Mouse (Mus musculus): Measurements from ENCODE around the gene Psapl1.
"Not testable (repeated sequence)": the region's sequence is repeated elsewhere in the genome, so short reads cannot be mapped to it uniquely, and the experiment has no call there.

The Psapl1 gene

GRCm38 (mm10) chr5:36205397-36205796, 1.6 kb downstream of the Psapl1 start:
- DNase-seq: no peak

- DNase-seq: no peak
Observed at GRCm38 (mm10) chr5:36208803-36209202, 5.0 kb downstream of the Psapl1 start.

DNA sequence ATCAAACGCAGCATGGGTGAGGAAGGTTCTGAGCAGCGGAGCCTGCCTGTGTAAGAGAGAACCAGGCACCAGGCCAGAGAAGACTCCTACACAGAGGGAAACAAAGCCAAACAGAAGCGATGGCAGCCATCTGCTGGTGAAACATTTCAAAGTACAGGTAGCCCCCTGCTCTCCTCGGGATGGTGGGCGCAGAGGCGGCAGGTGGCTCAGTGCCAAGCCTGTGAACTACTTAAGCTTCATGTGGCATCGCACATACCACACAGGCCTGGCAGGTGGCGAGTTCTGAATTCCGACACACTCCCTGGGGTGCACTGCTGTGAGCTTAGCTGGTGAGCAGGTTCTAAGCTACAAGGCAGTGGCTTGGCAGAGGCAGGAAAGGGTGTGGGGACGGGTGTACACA, 9.5 kb downstream of the Psapl1 start:
- peak; percentile 72 for DNase-seq

- DNase-seq: no peak
Observed at GRCm38 (mm10) chr5:36220105-36220504, 16.3 kb downstream of the Psapl1 start.

GRCm38 (mm10) chr5:36220626-36221025, 16.8 kb downstream of the Psapl1 start:
- DNase-seq: no peak

GRCm38 (mm10) chr5:36223787-36224186, 20.0 kb downstream of the Psapl1 start:
- DNase-seq: peak; percentile 74

DNA sequence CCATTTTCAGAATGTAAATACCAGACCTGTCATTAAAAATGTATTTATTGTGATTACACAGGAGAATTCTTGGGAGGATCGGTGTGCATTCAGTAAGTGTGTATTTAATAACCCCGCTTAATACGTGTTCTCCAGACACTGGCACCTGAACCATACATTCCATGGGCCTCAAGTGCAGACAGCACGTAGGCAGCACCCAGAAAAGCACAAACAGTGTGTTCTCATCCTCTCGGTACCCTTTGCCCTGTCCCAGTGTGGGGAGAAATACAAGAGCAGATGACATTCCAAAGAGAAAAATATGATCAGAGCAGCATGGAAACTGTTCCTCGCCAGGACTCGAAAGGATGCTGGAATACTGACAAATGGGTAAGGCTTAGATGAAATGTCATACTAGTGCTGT, 22.0 kb downstream of the Psapl1 start:
- no peak for DNase-seq

DNA sequence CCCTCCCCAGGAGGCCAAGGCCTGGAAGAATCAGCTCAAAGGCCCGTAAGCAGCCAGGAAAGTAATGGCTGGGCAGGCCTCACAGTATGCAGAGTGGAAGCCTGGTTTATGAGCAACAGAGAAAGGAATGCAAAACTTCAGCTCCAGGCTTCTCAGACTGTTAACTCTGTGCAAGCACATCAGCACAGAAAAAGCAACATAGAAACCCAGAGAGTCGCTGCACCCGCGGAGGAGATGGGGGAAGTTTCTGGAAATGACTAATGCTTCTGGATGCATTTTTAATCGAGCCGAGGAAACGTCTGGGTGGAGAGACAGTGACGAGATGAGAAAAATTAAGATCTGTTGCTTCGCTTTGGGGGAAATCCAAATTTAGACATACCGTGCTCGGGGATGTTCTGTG, 22.5 kb downstream of the Psapl1 start:
- DNase-seq: no peak

DNA sequence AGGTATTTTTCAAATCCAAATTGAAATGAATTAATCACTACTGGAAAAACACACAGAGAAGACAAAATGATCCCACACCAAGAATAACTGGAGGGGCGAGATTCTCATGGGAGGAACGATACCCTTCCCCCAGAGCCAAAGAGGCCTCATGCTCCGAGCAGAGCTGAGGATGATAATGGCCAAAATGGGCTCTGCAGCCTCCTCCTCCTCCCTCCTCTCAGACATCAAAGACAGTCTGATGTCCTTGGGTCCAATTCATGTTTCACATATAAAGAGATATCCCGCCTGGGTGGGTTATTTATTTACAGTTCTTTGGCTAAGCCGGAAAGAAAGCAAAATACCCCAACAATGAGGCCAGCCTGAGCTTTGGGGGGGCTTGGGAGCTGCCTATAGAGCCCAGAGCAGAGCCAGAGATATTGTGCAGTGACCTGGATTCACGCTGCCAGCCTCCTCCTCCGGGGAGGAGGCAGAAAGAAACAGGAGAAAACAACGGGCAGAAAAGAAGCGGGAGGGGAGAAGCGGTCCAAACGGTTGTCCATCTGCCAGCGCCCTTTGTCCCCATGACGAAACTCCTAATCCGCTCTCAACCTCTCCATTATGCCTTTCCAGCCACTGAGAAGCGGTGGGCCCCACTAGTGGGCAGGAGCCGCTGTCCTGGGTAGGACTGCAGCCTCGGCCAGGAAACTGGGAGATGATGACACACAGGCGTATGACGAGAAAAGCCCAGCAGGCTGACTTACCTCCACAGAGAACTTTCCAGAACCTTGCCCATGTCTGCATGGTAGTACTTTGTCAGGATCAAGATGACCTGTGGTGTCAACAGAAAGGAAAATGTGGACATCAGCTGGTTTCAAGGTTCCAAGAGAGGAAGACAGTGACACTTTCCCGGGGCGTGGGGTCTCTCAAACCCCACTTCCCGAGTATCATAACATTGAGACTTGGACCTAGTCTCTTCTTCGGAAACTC, 24.9 kb downstream of the Psapl1 start:
- DNase-seq: no peak

DNA sequence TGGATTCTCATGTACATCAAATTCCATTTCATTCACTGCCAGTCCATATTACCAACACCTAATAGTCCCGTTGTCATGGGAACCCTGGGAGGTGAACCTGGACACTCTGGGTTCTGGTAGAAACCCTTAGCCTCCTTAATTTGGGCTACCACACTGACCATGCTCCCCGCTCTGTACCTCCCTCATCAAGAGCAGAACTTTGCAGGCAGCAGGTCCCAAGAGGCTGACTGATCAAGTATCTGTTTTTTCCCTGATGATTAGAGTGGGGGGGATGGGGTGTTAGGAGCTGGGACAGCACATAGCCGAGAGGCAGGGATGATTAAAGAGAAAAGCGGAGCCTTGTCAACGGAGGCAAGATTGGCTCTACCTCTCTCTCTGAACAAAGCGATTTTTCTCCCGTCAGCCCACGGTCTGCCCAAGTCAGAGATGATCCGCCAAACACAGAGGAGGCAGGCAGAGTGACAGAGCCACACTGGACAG, 26.5 kb downstream of the Psapl1 start:
- no peak for DNase-seq

DNA sequence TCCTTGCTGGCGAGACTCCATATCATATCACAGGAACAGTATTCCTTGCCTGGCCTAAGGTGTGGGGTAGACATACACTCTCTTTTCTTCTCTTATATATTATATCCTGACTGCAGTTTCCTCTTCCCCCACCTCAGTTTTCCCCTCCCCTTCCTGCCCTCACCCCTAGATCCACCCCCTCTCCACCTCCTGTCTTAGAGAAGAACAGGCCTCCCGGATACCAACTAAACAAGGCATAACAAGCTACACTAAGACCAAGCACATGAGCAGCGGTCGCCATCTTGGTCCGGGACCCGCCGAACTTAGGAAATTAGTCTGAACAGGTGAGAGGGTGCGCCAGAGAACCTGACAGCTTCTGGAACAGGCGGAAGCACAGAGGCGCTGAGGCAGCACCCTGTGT, 33.7 kb downstream of the Psapl1 start:
- not testable (repeated sequence) for DNase-seq

DNA sequence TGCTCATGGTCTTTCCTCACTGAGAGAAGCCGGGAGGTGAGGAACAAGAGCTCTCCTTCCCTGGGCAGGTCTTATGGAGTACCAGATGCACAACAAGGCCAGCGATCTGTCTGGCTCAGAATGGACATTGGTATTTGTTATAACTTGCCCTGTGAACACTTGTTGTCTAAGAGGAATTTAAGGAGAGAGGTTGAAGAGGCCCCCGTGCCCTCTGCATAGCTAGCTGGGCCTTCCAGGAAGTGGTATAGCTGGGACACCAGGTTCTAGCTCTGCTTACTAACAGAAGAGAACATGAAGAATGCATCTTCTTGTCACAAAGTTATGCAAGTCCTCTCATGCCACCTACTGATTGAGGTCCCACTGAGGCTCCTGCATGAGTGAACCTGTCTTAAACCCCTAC, 44.2 kb downstream of the Psapl1 start:
- no peak for DNase-seq

DNA sequence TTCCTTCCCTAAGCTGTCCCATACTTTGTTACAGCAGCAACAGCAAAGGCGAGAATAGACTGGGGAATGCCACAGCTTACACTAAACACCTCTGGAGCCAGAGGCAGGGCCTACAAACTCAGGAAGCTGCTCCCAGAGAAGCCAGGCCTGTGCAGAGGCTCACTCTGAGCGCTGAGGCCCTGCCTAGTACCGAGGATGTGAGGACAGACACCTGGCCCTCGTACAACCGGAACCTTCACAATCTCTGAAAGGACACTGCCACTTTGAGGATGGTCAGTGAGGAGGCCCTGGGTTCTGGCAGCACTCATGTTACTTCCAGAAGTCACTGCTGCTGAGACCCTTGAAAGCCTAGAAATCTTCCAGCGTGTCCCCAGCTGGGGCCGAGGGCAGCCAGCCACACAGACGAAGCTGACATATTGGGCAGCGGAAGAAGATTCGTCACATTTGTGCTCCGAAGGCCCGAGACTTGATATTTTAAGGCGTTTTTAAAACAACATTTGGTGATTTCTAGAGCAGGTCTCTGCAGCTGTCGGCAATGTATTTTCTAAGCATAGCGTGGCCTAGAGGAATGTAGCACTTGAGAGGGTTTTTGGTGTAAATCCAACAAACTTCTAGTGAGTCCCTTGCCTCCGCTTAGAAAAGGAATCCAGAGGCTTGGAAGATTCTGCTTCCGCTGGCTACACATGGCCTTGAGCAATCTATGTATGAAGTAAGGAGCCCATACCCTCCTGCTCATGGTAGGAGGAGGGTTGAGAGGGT, 49.1 kb downstream of the Psapl1 start:
- no peak for DNase-seq

DNA sequence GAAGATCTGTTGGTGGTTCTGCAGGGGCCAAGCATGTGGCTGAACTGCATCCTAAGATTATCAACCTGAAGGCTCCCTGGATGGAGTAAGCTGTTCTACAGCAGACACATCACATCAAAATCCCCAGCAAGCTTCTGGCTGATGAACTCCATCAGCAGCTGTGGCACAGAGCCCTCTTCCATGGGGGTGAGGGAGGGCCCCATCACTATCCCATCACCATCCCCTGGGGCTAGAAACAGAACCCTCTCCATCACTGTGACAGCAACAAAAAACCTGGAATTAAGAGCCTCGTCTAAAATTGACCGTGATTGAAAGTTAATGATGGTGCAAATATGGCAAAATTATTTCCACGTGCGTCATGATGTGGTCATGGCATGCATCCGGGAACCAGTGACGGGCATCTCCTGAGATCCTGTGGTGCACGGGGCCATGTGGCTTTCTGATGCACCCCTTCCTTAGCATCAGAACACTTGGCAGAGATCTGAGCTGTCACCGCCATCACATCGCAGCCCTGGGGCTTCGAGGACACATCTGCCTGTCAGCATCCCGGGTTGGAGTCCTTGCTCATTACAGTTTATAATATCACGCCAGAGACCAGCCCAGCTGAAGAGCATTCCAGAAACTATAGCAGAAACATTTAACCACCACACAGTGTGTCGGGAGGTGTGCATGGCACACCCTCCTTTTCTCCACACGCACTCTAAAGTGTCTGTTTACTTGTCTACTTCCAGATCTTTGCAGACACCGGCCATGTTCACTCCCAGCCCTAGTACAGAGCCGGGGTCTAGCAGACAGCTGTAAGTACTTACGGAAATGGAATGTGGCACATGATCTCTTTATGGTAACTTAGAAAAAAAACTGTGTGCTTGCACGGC, 51.1 kb downstream of the Psapl1 start:
- DNase-seq: no peak
